Mouse (Mus musculus) pancreas, adult 10 weeks (tissue): ENCODE results near the gene Csf2. TPM values are rescaled to one million over a fixed set of nuclear protein-coding genes. Genes with fewer than 3 reads are reported as not detected.

Experiments used
- polyA plus RNA-seq: library from polyadenylated mRNA; stranded (reverse); fragments of 350-450 nt; fragmentation: Illumina TruSeq; extraction: RNeasy Lipid Tissue Mini Kit (QIAGEN cat#74804); gene quantifications from one replicate; pipeline ENCODE4 v1.2.3, GENCODE M21; 2015; ENCODE audit warnings: low read depth, low replicate concordance; ENCODE audit not compliant: insufficient read depth

Csf2 gene
- not detected for polyA plus RNA-seq

GRCm38 (mm10) chr11:54248940-54249717 is at the start of gene Csf2:
Gene Csf2, minus strand, starts transcription at chr11:54249667.

DNA sequence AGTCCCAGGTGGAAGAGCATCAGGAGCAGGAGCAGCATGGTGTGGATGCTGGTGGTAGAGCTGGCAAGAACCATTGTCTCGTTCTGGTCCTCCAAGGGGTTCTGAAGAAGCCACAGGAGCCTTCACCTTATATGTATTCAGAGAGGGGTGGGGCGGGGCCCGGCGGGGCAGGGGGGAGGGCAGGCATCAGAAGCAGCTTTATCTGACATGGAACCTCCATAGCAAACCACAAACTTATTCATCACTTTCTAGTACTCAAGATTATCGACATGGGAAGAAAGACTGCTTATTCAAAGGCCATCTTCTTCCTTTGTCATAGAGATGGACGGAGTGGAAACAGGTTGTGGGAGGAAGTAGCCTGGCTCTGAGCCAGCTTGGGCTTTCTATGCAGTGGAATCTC is 17.7 kb upstream of the Csf2 start, which contains the start of gene Il3:
Gene Il3, minus strand, starts transcription at position 101 of the 400 bp plus-strand sequence.

Other genes with a start within 250 kb of the Csf2 start
- 1.8 TPM for gene Slc22a4, start 221.6 kb downstream of the Csf2 start, polyA plus RNA-seq
- 5.8 TPM for gene Pdlim4, start 180.7 kb downstream of the Csf2 start, polyA plus RNA-seq
- gene P4ha2, start 149.6 kb downstream of the Csf2 start, polyA plus RNA-seq = 7.5 TPM
- not detected for gene Il3, start 17.6 kb upstream of the Csf2 start, polyA plus RNA-seq
- gene Acsl6, start 54.1 kb upstream of the Csf2 start, polyA plus RNA-seq = 0.28 TPM
- gene Meikin, start 121.0 kb upstream of the Csf2 start, polyA plus RNA-seq = not detected
- 3.8 TPM for gene Fnip1, start 188.5 kb upstream of the Csf2 start, polyA plus RNA-seq